Mouse (Mus musculus): ENCODE data around the gene Il15.

DNA sequence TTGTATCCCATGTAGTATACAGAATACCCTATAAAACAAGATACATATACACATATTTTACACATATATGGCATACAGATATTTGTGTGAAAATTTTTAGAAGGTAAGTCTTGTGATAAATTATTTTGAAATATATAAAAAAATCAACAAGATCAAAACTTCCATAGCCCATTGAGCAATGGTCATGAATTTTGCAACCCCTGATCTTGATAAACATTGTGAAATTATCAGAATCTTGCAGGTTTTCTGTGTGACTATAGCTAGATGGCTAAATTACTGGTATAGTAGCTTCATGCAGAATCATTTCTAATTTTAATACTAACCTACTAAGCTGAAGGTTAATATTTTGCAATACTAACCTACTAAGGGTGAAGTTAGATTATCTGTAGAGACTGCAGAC is 41.9 kb upstream of the Il15 start:
- TF ChIP-seq CTCF (IDR thresholded peaks at IDR 0.05; ENCODE audit: control insufficient read depth, insufficient read depth, low read length) (no peak), POLR2A (IDR thresholded peaks at IDR 0.05; ENCODE audit: borderline replicate concordance, control insufficient read depth, low read depth, low read length) (no peak)
